Mouse (Mus musculus): Measurements from ENCODE around the gene Gm48551.

The Gm48551 gene

DNA sequence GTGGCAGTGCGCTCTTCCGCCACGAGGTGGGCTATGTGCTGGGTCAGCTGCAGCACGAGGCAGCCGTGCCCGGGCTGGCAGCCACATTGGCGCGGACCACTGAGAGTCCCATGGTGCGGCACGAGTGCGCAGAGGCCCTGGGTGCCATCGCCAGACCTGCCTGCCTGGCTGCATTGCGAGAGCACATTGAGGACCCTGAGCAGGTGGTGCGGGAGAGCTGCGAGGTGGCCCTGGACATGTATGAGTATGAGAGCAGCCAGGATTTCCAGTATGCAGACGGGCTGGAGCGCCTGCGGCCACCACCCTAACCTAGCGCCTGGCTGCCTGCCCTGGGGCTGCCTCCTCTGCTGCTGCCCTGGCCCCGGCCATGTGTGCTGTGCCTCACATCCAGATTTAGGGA, 3.5 kb downstream of the Gm48551 start:
- DNase-seq, result no peak

DNA sequence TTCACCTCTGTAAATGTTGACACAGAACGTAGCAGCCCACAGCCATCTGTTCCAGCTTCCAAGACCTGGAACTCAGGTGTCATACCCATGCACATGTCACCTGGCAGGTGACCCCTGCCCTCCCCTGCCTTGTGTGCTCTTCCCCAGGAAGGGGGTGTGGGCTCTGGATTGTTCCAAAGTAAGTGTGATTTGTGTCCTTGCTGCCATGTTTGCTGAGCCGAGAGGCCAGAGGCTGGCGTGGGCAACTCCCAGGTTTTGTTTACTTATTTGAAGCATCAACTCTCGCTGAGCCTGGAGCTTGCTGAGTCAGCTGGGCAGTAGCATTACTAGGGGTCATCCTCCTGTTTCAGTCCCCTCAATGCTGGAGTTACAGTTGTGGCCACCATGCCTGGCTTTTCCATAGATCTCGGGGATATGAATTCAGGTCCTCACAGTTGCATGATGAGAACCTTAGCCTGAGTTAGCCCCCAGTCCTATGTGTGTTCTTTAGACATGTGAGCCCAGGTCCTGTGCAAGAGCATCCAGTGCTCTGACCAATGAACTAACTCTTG, 4.3 kb downstream of the Gm48551 start, which contains the start of gene Gm48552:
TSS of gene Gm48552 (plus strand) at position 501 of the 551 bp plus-strand sequence.
- no peak for DNase-seq

DNA sequence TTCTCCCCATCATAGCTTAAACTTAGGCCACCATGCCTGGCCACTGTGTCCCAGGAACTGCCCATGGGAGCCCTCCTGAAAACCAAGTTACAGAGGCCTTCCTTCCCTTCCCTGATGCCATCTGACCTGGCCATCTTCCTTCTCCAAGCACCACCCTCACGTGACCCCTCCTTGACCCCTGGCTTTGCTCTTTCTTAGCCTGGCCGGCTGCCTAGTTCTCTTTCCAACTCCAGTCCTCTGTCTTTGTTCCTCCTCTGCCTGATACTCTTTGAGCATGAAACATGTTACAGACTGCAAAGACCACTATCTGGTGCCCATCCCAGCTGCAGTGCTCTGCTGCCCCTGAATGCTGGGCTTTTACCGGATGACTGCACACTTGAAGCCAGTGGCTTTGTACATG, 5.1 kb downstream of the Gm48551 start:
- no peak for DNase-seq

DNA sequence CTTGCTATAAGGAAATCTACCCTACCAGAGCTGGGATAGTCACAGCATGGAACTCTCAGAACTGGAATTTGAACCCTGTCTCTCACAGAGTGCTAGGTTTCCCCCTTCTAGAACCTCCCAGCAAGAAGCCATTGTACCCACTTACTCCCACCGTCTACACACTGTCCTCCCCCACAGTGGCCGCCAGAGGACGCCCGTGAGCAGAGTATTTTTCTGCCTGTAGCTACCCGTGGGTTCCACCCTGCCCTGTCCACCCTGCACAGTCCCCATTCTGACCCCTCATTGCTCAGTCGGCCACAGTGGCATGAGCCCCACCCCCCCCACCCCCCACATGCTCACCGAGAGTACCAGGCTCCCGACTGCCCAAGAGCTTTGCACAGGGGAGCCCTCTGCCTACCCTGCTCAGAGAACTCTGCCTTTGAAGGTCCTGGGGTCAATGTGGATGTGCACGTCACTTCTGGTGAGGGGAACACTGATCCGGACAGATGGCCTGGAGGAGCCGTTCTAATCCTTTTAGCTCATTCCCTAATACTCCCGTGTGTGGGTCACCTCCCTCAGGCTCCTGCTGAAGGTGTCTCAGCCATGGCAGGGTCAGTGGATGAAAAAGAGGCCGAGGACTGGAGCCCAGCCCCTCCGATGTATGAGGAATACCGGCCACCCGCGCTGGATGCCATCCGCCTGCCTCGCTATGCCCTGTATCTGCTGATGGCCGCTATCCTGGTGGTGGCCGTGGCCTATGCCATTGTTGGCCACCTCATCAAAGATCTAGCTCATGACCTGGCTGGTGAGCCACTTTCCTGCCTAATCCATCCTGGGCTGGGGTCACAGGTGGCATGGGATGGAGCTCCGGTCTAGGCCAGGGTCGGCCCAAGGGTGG, 5.8 kb downstream of the Gm48551 start:
- peak; percentile 63 for DNase-seq

DNA sequence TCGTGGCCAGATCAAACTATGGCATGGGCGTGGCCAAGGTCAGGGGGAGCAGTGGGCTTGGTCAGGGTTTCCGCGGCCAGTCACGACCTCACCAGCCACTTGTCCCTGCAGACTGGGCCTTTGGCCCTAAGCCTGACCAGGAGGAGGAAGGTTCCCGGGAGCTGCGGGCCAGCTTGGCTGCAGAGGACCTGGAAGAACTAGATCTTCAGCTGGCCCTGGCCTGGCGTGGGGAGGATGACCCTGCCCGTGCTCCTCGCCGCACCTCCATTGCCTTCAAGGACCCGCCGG, 6.4 kb downstream of the Gm48551 start:
- no peak for DNase-seq

DNA sequence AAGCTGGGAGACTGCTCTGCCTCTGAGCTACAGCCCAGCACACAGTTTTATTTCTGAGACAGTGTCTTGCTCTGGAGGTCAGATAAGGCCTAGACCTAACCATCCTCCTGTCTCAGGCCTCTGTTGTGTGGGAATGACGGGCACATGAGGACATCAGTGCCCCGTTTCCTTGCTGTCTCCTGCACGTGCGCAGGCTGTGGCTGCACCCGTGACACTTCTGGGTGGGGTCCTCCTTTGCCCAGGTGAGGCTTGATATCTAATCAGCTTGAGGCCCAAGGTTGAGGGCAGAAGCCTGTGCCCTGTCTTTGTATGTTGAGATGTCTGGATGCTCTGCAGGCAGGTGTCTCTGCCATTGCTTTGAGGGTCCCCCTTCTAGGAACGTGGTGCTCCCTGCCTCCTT, 8.0 kb downstream of the Gm48551 start:
- DNase-seq, result no peak

DNA sequence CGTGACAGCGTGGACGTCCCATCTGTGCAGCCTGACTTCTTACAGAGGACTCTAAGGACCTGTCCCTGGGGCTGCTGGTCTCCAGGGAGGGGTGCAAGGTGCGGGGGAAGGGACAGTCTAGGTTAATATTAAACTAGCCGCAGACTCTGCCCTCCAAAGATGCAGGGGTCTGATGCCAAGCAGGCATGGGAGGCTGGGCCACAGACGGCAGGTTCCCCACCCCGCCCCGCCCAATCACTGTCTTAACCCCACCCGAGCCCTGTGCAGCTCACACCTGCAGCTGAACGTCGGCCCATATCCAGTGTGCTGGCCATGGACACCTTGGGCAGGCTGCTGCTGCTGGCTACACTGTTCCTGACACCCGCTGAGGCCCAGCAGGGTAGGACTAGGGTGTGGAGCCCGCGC, 8.5 kb downstream of the Gm48551 start, which contains the start of gene Smim24:
TSS of gene Smim24 (plus strand) at position 271 of the 405 bp plus-strand sequence.
- DNase-seq, result no peak

DNA sequence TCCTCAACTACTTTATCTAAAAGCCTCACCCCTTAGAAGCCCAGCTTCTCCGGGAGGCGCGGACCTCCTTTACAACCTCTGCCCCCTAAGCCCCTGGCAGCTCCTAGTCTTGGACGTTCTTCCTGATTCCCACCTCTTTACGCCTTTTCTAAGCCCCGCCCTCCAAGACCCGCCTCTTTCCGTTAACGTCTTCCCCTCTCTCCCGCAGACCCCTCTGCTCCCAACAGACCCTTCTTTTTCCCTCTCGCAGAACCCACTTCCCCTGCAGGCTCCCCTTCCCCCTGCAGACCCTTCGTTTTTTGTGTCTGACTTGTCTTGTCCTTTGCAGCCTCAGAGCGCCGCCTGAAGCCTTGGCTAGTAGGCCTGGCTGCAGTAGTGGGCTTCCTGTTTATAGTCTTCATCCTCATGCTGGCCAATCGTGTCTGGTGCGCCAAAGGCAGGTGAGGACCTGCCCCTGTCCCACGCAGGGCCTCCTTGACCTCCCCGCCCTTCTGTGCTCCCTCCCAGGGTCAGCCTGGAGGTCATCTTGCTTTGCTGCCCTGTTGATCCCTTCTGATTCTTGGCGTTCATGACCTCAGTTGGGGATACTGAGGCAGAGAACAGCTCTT, 9.3 kb downstream of the Gm48551 start:
- DNase-seq, result no peak

DNA sequence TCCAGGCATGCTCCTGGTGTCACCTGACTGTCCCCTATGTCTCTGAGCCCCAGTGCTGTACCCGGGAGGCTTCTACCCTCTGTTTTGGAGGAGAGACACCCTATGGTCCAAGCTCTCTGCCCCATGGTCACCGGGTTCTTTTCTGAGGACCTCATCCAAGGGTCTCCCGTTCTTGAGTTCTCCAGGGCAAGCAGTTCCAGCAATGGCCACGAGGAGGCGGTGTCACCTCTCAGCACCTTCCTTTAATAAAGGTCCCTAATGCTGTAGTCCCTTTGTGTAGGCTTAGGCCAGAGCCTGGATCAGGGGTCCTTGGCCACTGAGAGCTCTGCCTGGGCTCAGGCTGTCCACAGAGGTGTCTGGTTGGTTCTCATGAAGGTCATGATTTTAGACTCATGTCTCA, 10.9 kb downstream of the Gm48551 start:
- DNase-seq, result no peak

DNA sequence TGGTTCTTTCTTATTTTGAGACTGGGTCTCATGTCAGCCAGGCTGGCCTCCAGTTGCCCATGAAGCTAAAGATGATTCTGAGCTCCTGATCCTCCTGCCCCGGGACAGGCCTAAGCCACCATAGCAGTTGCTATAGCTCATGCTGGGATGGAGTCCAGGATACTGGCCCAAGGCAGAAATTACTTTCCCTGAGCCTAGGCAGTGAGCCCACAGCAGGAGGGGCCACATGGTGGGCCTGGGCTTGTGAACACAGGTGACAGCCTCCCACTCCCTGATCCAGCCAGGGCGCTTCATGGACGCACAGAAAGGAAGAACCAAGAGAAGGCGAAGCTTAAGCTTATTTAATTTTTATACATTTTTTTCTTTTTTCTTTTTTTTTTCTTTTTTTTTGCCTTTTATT, 11.6 kb downstream of the Gm48551 start:
- DNase-seq, result no peak

DNA sequence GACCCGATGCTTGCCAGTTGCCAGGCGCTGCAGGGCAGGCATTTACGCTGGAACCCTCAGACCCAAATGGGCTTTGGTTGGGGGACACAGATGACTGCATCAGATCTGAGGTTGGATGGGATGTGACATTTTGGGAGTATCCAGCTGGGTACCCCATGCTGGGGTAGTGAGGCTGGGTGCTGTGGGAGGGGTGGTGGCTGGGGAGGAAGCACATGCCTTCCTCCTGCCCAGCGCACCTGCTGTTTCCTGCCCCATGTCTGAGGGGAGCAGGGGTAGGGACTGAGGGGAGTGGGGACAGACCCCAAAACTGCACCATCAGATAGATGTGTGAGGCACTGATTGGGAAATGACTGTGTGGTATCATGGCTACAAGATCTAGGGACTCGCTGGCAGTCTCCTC, 12.5 kb downstream of the Gm48551 start:
- no peak for DNase-seq

DNA sequence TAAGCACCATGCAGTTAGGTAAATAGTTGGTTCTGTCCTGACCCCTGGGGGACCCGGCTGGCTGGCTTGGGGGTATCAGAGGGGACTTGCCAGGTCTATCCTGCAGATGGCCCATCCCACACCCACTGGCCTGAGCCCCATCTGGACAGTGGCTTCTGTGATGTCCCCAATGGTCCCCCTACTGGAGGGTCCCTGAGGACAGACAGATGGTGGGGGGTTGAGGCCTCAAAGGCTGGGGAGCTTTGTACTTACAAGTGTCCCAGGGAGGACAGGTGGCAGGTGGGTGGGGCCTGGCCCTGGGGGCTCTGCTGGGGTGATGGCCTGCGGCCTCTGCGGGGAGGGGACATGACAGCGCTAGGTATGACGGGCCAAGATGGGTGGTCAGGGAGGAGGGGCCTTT, 15.0 kb downstream of the Gm48551 start:
- no peak for DNase-seq

DNA sequence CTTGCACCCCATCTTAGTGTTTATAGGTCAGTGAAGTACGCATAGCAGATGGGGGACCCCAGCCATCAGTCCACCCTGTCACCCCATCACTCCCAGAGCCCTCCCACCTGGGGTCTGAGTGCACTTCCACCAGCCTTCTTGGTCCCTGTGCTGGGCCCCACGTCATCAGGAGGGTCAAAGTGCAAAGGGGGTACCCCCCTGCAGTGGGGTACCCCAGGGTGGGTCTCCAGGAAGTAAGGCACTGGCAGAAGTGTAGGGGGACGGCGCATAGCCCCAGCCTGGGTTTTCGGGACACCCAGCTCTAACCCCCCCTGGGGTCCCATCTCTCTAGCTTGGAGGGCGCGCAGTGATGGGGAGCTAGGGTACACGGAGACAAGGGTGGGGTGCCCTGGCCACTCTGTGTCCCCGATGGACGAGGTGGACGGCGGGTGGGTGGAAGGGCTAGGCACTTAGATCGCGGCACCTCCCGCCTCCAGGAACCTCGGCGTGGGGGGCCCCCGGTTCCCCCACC, 15.6 kb downstream of the Gm48551 start:
- DNase-seq, result no peak

DNA sequence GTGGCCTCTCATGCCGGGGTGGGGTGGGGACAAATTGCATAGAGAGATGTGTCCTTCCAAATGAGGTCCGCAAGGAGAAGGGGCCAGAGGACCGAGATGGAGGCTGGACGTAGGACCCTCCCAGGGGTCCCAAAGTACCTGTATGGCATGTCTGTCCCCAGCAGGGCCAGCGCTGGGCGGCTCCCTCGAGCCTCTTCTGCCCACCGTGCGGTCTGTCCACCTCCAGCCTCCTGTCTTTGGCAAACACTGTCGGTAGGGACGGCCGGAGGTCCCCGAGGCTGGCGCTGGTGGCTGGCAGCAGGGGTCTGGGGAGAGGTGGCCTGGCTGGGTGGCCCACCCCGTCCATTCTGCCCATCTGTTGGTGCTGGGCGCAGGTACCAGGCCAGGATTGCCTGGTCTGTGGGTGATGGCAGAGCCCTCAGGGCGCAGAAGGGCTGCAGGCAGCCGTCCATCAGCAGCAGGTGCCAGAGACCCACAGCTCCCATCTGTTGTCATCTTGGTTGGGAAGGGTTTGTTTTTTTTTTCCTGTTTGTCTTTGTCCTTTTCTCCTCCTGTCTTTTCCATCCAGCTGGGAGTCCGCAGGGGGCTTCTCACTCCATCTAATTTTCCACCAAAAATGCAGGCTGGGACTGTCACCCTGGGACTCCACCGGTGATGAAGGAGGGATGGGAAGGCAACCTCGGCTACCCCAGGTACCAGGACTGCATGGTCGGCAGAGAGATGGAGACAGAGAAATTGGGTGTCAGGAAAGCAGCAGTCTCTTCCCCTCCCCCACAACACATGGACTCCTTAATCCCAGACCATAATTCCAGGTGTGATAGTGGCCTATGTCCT, 16.3 kb downstream of the Gm48551 start:
- DNase-seq, result no peak

DNA sequence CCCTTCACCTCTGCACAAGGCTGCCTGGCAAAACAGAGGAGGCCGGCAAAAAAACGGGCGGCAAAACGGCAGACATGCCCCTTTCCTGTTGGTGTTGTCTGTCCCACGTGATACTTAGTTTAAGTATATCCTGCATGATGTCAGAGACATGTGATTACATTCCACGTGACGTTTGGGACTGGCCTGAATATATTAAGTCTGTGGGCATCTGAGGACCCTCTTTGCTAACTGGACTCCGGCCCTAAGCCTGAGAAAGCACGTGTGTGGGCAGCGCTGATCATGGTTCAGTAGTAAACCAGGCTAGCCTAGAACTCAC, 16.9 kb downstream of the Gm48551 start:
- no peak for DNase-seq

DNA sequence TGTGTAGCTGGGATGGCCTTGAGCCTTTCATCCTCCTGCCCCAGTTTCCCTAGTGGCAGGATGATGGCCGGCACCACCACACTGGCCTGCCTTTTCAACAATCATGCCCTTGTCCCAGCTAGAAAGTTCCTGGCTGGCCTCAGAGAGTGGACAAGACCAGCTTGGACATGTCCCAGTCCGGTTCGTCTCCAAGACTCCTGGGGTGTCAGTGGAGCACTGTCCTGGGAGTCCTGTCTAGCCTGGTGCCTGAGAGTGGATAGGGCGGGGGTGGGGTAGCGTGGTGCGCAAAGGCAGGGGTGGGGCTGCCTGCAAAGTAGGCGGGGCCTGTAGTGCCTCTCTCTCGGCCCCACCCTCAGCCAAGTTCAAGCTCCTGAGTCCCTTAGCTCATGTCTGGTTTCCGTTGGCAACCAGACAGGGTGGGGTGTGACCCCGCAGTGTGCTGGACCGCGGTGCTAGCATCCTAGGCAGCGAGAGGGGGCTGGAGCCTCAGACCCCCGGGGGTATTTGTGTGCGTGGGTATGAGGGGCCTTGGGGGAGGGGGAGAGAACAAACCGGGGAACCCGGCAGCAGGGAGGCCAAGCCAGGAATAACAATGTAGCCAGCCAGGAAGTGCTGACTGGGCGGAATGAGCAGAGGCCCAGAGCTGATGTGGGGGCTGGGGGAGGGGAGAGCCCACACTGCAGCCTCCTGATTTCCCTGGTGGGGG, 17.4 kb downstream of the Gm48551 start:
- no peak for DNase-seq

DNA sequence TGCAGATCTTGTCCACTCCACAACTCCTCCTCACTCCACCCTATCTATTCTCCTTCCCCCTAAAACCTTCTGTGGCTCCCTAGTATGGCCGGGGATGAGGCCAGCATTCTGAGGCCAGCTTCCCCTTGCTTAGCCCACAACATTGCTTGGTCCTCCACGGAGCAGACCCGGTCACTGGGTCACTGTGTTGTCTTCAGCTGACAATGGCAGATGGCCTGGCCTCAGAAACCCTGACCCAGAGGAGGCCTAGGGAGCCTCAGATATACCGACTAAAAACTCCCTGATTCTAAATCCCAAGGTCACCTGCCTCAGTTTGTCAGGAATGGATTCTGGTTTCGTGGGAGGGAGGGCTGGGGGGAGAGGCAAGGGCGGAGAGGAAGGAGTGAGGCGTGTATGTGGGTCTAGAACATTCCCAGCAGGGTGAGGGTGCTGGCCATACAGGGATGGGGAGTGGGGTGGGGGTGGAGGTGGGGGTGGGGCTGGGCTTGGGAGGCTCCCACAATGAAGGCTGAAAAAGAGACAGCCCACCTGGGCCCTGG, 18.0 kb downstream of the Gm48551 start:
- DNase-seq, result no peak

DNA sequence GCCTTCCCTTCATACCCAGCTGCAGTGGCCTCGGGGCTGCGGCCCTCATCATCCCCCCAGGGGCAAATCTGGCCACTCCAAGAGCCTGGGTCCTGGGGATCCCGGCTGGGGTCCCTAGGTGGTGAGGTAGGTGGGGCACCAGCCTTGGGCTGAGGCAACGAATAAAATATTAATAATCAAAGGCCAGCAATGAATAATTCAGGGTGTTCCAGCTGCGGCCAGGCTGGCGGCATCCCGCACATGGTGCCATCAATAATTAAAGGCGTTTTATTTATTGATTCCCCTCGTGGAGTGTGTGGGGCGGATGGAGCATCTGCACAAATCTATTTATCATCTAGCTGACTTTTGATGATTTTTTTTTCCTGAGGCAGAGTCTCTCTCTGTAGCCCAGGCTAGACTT, 19.2 kb downstream of the Gm48551 start:
- no peak for DNase-seq

DNA sequence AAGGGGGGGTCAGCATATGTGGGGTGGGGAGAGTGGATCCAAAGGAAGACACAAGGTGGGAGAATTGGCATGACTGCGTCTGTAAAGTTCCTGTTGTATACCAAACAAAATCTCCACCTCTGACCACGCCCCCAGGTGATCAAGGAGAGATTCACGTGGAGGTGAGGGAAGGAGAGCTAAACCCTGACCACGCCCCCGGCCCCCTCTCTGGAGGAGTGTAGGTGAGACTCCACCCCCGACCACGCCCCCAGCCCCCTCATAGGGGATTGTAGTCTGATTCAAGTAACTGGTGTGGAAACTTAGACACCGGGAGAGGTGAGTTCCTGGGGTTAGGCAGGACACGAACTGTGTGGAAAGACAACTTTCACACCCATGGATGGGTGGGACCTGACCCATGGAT, 19.8 kb downstream of the Gm48551 start:
- no peak for DNase-seq

DNA sequence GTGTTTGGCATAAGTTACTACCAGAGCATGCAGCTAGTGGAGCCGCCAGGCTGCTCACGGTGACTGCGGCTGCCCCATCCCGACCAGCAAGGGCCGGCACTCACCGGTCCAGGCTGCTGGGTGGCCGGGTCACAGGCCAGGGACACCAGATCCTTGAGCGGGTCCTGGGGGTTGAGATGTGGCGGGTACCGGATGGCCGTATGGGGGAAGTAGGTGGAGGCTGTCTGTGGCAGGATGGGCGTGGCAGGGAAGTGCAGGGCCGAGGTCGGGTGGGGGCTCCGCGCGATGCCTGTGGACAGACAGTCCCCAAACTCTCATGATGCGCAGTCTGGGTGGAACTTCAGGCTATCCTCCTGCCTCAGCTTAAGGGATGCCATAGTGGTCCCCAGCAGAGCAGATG, 20.5 kb downstream of the Gm48551 start:
- no peak for DNase-seq

DNA sequence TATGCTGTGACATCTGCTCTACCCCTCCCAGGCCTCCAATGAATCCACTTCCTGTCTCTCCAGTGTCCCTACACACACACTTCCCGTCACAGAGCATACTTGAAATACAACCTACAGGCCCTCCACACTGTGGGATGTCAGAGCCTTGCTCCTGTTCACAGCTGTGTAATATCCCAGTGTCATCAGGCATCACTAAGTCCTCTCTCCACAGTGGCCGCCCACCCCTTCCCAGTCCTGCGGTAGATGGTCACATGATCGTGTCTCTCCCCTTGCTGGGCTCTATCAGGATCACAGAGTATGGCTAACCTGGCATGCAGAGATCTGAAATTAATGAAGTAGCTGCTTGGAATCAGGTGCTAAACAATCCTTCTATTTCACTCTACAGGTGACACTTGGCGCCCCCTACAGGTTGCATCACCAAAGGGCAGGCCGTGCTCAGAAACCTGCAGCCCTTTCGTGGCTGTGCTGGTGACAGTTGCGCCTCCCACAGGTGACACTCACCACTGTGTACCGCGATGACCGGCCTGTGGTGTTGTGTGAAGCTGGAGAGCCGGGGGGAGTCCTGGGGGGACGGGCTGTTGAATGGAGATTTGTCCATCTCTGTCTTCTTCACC, 21.4 kb downstream of the Gm48551 start:
- DNase-seq, result no peak
